Mouse (Mus musculus): ENCODE measurements at regions not wholly inside any gene's neighbourhood (a gene's known extent, or its start where the extent isn't known, plus 50 kb on each side); places are given as distances from the start of the nearest gene placed in this dataset.

- no peak for DNase-seq (ENCODE audit: low spot score in 2 of 2)
Measured at GRCm38 (mm10) chr4:29034406-29034805, 221.5 kb downstream of the Epha7 start.

- DNase-seq (ENCODE audit: low spot score in 2 of 2), result no peak
Measured at GRCm38 (mm10) chr4:29039993-29040392, 227.1 kb downstream of the Epha7 start.

GRCm38 (mm10) chr4:29068678-29069621 is 256.0 kb downstream of the Epha7 start:
- DNase-seq (ENCODE audit: low spot score in 2 of 2), result no peak

GRCm38 (mm10) chr4:29074204-29074603 is 261.3 kb downstream of the Epha7 start:
- no peak for DNase-seq (ENCODE audit: low spot score in 2 of 2)

GRCm38 (mm10) chr4:29074851-29075250 is 261.9 kb downstream of the Epha7 start:
- DNase-seq (ENCODE audit: low spot score in 2 of 2), result no peak

- no peak for DNase-seq (ENCODE audit: low spot score in 2 of 2)
Measured at GRCm38 (mm10) chr4:29076683-29077082, 263.8 kb downstream of the Epha7 start.

- no peak for DNase-seq (ENCODE audit: low spot score in 2 of 2)
Measured at GRCm38 (mm10) chr4:29078391-29078790, 265.5 kb downstream of the Epha7 start.

- DNase-seq (ENCODE audit: low spot score in 2 of 2), result no peak
Measured at GRCm38 (mm10) chr4:29083545-29084290, 270.8 kb downstream of the Epha7 start.

GRCm38 (mm10) chr4:29090949-29091348 is 278.0 kb downstream of the Epha7 start:
- no peak for DNase-seq (ENCODE audit: low spot score in 2 of 2)

GRCm38 (mm10) chr4:29091495-29092211 is 278.7 kb downstream of the Epha7 start:
- no peak for DNase-seq (ENCODE audit: low spot score in 2 of 2)

- DNase-seq (ENCODE audit: low spot score in 2 of 2), result no peak
Measured at GRCm38 (mm10) chr4:29102373-29102772, 289.4 kb downstream of the Epha7 start.

- DNase-seq (ENCODE audit: low spot score in 2 of 2), result no peak
Measured at GRCm38 (mm10) chr4:29103414-29103813, 290.5 kb downstream of the Epha7 start.

GRCm38 (mm10) chr4:29112552-29112951 is 299.6 kb downstream of the Epha7 start:
- no peak for DNase-seq (ENCODE audit: low spot score in 2 of 2)

- DNase-seq (ENCODE audit: low spot score in 2 of 2), result no peak
Measured at GRCm38 (mm10) chr4:29117025-29117424, 304.1 kb downstream of the Epha7 start.

- peak; percentile 79 to 80 for DNase-seq (ENCODE audit: low spot score in 2 of 2)
Measured at GRCm38 (mm10) chr4:29117926-29118325, 305.0 kb downstream of the Epha7 start.

- no peak for DNase-seq (ENCODE audit: low spot score in 2 of 2)
Measured at GRCm38 (mm10) chr4:29118679-29119479, 305.9 kb downstream of the Epha7 start.

GRCm38 (mm10) chr4:29119480-29120153 is 306.7 kb downstream of the Epha7 start:
- DNase-seq (ENCODE audit: low spot score in 2 of 2), result no peak

- DNase-seq (ENCODE audit: low spot score in 2 of 2), result no peak
Measured at GRCm38 (mm10) chr4:29123697-29124377, 310.9 kb downstream of the Epha7 start.

- DNase-seq (ENCODE audit: low spot score in 2 of 2), result no peak
Measured at GRCm38 (mm10) chr4:29130485-29130884, 317.6 kb downstream of the Epha7 start.

Data from right cerebral cortex, postnatal 10 days (tissue).